Mouse (Mus musculus) adipose tissue, adult 10 weeks (tissue): ENCODE measurements around the gene Cpeb4. TPM values are rescaled to one million over a fixed set of nuclear protein-coding genes. Genes with fewer than 3 reads are reported as not detected.

Experiments used
- polyA plus RNA-seq: library from polyadenylated mRNA; stranded (reverse); fragments of 350-450 nt; fragmentation: Illumina TruSeq; extraction: RNeasy Lipid Tissue Mini Kit (QIAGEN cat#74804); gene quantifications from one replicate; pipeline ENCODE4 v1.2.3, GENCODE M21; 2014; ENCODE audit warnings: low read depth, low replicate concordance

Gene Cpeb4
- 24.9 TPM for polyA plus RNA-seq

DNA sequence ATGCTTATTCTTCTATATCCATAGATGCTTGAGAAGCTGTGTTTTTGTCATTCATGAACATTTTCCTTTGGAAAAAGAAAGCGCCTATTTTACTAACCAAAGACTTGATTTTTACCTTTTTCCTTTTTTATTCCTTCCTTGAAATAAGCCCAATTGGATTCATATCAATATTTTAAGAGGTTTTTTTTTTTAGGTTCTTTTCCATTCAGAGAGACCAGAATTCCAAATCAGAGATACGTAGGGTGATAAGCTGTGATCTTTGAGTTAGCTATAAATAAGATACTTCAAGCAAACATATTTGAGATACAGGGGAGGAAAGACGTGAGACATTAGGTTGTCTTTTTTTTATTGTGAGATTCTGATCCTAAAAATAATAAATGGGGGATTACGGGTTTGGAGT is at the start of gene Cpeb4:
Gene Cpeb4 (plus strand): TSS at position 301 of the 400 bp plus-strand sequence.

DNA sequence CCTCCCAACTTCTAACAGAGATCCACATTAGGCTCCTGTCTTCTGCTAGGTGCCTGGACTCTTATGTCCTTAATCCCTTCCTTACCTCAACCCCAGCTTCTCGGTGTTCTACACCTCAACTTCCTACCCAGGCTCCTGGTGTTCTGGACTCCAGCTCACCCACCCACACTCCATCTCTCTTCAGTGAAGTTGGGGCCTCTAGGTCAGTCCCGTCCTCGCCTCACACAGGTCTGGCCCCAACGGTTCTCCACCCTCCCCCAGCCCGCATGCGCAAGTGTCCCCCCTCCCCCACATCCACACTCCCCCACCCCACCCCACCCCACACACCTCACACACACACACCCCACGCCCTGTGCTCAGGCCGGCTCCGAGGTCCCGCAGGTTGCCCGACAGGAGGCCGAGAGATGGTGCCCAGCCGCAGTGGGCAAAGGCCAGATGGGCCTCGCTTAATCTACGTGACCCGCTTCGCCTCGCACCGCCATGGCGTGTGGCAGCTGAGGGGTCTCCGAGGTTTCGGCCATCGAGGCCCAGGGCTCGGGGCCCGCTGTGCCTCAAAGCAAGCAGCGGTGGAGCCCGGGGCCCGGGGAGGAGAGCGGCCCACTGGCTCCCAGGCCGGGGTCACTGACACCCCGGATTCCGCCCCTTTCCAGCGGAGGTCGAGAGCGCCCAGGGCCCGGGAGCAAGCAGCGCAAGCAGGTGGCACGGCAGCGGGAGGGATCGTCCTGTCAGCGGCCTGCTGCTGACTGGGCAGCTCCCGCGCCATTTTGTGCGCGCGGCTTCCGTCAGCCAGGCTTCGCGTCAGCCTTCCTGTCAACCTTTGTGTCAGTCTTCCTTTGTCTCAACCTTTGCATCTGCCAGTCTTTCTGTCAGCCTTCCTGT is 93.5 kb downstream of the Cpeb4 start, which contains the start of gene 4930524B15Rik:
Gene 4930524B15Rik (plus strand): TSS at position 337 of the 879 bp plus-strand sequence.

Other genes with a start within 250 kb of the Cpeb4 start
- 65.1 TPM for gene Bod1, start 200.3 kb upstream of the Cpeb4 start, polyA plus RNA-seq
- 0.63 TPM for gene 4930524B15Rik, start 93.4 kb downstream of the Cpeb4 start, polyA plus RNA-seq
- gene Nsg2, start 128.3 kb downstream of the Cpeb4 start, polyA plus RNA-seq: not detected